Mouse (Mus musculus) 3134 (cell line): Measurements from ENCODE around the gene Adcy2.

Experiments
- DNase-seq: peaks from one replicate; pipeline ENCODE4 v3.0.0-alpha.2; 2011; ENCODE audit warnings: low spot score; ENCODE audit not compliant: insufficient read length; ENCODE audit errors: extremely low read depth

Adcy2 gene

DNA sequence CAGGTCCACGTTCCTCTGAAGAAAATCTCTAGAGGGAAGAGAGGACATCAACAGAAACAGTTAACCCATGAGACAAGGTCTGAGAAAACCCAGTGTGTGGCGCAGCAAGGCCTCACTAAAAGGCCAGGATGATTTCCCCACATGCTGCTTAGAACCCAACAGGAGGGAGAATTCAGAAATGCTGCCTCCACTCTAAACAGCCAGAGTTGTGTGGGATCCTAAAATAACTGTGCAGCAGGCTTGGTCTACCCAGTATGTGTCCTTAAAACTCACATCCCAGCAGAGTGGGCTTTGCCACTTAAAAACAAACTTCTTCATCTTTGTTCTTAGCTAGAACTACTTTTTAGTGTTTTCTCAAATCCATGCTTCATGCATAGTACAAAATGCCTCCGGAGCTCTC lies 26.2 kb downstream of the Adcy2 start:
- DNase-seq, result no peak

DNA sequence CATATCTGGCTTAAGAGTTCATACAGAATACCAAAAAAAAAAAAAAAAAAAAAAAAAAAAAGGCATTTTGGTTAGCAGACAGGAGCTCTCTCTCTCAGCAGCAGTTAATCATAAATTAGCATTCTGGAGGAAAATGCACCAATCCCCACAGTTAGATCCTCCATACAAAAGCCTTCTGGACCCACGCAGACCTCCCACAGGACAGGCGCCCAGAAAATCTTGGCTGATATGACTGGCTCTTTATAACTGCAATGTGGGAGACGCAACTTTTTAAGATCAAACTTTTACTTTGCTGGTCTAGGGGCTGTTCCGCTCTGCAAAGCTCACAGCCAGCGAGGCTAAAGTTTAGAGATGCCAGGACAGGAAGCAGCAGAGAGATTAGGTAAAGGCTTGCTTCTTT lies 37.8 kb downstream of the Adcy2 start:
- no peak for DNase-seq

- no peak for DNase-seq
Observed at GRCm38 (mm10) chr13:68960513-68960912, 38.8 kb downstream of the Adcy2 start.

GRCm38 (mm10) chr13:68959406-68959805 lies 39.9 kb downstream of the Adcy2 start:
- DNase-seq, result no peak

DNA sequence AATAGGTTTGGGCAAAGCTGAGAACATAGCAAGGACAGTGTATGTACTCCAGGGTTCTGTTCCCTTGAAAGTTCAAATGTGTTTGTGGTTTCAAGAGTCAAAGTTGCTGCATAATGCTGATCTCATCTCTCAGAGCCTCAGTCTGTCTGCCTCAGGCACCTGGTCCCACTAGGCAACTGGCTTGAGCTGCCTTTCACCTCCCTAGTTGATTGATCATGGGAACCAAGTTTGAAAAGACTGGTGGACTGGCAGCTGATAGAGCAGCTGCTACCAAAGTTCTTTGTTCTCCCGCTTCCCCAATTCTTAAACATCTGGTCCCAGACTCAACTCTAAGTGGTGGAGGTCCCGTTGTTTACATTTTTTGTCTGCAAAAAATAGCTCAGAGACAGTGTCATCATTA lies 56.6 kb downstream of the Adcy2 start:
- DNase-seq, result no peak

DNA sequence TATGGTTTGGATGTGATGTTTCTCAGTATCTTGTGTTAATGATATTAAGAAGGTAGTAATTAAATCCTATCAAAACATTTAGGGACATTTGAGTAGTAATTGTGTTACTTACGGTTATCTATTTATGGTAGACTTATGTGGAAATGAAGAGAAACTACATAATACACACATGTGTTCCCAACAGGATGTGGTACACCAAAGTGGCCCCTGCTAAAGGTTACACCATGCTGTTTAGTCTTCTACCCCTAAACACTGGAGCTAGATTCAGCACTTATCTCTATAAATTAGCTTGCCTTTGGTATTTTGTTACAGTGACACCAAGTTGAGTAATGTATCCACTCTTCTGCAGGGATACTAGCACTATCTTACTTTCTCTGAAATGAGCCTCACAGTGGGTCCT lies 57.9 kb downstream of the Adcy2 start:
- DNase-seq, result no peak

- DNase-seq, result no peak
Observed at GRCm38 (mm10) chr13:68932283-68932647, 67.1 kb downstream of the Adcy2 start.

DNA sequence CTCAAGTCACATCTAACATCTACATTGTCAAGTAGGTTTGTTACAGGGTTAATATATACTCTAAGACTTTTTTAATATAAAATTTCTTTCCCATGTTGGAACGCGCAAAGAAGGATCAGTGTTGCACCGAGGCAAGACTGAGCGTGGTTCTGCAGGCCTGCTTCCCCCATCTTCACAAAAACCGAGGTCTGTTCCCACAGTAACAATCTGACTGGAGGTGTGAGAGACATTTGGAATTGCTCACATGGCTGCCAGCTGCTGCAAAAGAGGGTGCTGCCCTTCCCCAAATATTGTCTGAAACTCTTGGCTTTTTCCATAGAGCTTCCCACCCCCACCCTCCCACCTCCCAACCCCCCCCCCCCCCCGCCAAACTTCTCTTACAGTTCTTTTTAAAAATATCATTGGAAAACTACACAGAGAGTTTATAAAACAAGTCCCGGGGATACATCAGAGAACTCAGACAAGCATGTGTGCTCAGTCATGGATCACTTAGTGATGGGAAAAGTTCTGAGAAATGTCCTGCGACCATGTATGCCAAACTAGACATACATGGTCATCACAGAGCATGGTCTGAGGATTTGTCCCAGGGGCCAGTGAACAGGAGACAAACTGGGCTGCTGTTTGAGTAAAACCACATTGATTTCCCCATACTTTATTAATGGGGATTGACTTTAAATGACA lies 67.6 kb downstream of the Adcy2 start:
- DNase-seq, result no peak

- DNase-seq, result no peak
Observed at GRCm38 (mm10) chr13:68928469-68928868, 70.9 kb downstream of the Adcy2 start.

DNA sequence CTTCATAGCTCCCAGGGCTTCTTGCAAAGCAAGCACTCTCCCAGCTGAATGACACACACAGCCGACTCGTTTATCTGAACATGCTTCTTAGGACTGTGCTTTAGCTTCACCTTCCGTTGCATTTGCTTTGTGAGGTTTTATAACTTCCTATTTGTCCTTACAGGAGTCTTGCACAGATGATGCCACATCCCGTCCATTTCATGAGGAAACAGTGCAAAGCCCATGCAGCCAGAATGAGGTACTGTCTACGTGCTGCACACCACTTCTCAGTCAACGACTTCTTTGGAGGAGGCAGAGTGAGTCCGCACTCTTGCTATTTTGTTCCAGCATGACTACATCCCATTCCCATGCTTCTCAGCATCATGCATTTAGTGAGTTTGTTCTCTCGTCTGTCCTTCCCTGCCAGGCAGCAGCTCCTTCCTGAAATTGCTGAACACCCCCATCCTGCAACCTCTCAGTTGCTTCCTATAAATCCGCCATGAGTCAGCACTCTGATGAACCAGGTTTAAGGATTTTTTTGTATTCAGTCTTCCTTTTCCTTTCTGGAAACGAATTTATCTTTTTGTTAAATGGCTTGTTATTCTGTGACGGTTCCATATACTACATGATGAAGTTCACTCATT lies 85.6 kb downstream of the Adcy2 start:
- DNase-seq, result no peak

- no peak for DNase-seq
Observed at GRCm38 (mm10) chr13:68906667-68907066, 92.7 kb downstream of the Adcy2 start.

GRCm38 (mm10) chr13:68902708-68903107 lies 96.6 kb downstream of the Adcy2 start:
- DNase-seq, result no peak

GRCm38 (mm10) chr13:68889929-68890593 lies 109.3 kb downstream of the Adcy2 start:
- no peak for DNase-seq

GRCm38 (mm10) chr13:68868776-68869175 lies 130.6 kb downstream of the Adcy2 start:
- no peak for DNase-seq

DNA sequence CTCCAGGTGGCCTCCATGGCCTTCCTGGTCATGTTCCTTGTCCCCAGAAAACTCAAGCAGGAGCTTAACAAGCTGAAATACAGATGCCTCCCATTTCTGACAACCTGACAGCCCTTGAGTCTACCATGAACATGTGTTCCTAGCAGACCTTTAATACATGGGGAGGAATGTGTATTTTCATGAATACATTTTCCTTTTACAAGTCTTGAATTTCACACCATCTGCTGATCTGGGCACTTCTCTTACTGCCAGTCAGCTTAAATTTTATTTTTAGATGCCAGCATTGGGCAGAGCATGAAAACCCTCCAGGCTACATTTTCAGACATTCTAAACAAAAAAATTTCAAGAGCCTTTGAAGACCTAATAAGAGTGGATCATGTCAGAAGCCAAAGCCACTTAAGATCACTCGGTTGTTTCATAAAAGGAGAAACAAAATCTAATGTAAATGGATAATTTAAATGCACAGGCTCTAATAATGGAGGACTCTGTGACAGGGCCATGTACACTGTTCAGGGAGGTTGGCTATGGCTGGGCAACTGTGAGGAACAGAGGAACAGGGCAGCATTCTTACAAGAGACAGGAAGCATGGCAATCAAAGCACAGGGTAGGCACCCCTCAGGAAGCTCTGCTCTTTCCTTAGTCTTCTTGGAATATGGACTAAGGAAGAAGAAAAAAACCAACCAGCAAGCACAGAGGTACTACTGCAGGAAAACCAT lies 131.2 kb downstream of the Adcy2 start:
- DNase-seq, result no peak

DNA sequence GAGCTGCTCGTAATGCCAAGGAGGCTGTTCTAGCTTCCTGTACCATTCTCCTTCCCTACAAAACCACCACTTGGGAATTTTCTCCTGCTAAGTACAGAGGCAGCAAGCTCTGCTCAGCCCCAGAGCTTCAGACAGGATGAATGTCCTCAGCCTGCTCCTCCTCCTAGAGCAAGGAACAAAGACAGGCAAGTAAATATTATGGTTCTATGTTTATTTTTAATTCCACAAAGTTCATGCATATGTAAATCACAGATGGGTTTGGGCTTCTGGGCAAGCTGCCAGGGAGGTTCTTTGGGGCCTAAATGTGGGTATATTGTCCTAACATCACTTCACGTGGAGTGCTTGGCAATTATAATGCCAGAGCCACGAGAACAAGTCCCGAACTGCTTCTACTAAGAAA lies 139.3 kb downstream of the Adcy2 start:
- no peak for DNase-seq

DNA sequence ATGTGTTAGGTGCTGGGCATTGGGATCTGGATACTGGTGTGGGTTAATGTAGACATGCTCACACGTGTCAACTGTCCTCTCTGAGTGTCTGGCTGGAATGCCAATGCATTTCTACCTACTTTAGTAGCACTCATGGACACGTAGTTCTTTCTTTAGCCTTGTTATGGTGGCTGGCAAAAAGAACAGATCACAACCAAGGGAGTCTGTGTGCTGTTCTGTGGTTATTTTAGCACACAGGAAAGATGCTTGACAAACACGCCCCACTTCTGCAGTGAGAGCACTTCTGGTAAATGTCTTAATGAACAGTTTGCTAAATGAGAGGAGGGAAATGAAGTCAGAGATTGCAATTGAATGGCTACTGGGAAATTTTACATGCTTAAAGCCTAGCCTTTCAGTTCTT lies 151.1 kb downstream of the Adcy2 start:
- no peak for DNase-seq

- no peak for DNase-seq
Observed at GRCm38 (mm10) chr13:68839517-68839916, 159.8 kb downstream of the Adcy2 start.

GRCm38 (mm10) chr13:68836183-68836582 lies 163.2 kb downstream of the Adcy2 start:
- no peak for DNase-seq

- no peak for DNase-seq
Observed at GRCm38 (mm10) chr13:68835424-68836045, 163.8 kb downstream of the Adcy2 start.

DNA sequence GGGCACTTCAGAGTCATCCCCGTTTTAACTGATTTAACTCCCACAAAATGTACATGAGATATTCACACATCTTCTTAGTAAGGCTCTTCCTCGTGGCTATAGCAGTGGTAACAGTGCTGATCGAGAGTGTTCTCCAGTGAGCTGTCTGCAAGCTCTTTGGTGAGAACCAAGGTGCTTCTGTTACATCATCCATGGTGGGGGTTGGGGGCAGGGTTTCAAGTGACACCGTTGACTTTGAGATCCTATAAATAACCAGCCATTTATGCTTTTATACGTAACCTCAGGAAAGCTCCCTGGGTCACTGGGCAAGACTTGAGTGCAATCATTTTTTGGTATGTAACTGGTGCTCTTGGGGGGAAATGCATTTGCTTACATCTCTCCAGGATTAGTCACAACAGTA lies 167.2 kb downstream of the Adcy2 start:
- no peak for DNase-seq
